Mouse (Mus musculus): ENCODE results near the gene Cyth2. TPM values are rescaled to one million over a fixed set of nuclear protein-coding genes. Genes with fewer than 3 reads are reported as not detected.

Gene Cyth2
- total RNA-seq, 2 experiments from 2014 or later = 91.1 to 95.1 TPM

DNA sequence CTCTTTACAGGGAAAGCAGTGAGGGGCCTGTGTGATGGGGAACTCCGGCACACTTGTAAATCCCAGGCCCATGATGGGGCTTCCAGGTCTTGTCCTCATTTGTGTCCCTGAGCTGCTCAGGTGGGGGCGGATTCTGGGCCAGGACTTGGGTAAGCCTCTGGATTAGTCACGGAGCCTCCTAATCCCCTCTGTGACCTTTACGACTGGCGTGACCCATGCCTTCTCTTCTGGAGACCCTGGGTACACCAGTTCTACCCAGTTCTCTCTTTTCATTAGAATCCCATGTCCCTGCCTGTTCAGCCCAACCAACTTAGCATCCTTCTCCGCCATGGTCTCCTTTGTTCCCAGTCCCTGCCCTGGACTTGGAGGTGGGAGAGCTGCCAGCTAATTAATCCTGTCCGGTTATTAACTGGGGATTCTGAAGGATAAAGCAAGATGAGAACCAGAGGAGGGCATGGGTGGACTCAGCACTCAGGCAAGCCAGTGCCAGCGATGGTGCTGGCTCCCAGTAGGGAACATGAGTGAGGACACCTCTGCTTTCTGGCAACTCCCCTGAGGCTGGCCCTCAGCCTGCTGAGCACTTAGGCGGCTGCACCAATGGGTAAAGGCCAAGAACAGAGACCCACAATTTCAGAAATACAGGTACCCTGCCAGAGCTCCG lies 1.1 kb upstream of the Cyth2 start:
- intact Hi-C loops (cut with DNase I) = no loop called here
- no peak for DNase-seq

DNA sequence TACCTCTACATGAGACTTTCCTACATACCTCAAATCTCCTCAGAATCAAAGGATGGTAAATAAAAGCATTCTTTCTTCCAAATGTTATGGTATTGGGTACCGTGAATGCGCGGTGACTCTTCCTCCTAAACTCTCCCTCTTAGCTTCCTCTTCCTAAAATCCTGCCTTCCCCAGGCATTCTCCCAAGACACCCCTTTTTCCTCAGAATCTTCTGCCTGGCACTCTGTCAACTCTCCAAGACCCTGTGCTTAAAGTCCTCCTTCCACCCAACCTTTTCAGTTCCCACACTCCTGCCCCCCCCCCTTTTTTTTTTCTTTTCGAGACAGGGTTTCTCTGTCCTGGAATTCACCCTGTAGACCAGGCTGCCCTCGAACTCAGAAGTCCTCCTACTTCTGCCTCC lies 460 bp upstream of the Cyth2 start:
- intact Hi-C loops (cut with DNase I) = no loop called here
- no peak for DNase-seq

DNA sequence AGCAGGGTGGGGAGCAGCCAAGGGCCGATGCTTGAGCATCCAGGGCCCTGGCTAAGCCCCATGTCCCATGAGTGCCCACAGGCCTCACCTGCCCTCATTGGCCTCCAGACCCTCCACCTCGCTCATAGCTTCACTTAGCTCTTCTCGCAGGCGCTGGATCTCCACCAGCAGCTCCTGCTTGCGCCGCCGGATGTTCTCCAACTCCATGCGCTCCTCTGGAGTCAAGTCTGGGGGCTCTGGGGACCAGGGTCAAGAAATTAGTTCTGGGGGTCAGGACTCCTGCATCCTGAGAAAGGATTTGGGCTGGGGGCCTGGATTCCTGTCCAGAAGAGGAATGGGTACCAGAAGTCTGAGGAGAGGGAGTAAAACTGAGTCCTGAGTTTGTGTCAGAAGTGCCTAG lies 1.5 kb downstream of the Cyth2 start:
- intact Hi-C loops (cut with DNase I) = no loop called here
- DNase-seq = no peak

DNA sequence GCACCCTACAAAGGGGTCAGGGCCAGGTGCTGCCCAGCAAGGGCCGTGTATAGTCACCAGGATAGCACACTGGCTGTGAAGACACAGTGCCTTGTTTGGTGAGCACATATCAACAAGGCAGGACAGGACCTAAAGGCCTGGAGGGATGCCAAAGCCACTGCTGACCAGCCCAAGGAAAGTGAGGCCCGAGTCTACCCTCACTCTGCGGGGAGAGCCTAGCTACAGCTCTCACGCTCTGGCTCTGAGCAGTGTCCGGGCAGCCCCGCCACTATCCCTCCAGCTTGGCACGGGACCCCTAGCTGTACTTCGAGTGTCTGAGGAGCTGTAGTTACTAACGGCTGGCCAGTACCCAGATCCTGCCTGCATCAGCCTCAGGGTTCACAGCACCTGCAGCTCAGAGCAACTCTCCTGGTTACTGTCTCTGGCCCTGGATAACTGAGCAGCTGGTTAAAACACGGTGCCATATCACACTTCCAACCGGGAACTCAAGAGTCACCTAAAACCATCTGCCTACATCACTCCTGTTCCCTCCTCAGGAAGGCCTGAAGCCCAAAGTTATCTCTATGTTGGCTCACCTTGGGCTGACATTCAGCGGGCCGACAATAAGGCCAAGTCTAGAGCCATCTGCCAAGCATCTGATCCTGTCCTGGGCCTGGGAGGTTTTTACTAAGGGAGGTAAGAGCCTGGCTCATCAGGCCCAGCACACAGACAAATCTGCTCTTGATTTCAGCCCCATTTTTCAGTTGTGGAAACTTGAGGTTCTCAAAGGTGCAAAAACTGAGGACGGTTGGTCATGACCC lies 4.9 kb downstream of the Cyth2 start:
- DNase-seq = peak in 1 of 2 experiments; percentile 40
- intact Hi-C loops (cut with DNase I) = no loop called here

DNA sequence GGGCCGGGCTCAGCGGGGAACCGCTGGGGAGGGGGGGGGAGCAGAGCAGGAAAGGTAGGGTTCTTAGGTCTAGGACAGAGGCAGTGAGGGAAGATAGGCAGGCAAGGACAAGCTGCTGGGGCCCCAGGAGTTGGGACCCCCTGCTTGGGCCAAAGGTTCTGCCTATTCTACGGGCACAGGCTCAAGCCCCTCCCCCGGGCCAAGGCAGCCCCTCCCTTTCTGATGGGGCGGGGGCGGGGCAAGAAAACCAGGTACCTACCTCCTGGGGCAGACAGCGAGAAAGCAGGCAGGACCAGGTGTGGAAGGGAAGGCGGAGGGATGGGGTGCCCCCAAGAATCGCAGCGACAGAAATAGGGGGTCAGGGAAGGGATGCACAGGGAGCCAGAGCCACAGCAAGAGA lies 5.9 kb downstream of the Cyth2 start:
- DNase-seq = no peak
- intact Hi-C loops (cut with DNase I) = no loop called here

DNA sequence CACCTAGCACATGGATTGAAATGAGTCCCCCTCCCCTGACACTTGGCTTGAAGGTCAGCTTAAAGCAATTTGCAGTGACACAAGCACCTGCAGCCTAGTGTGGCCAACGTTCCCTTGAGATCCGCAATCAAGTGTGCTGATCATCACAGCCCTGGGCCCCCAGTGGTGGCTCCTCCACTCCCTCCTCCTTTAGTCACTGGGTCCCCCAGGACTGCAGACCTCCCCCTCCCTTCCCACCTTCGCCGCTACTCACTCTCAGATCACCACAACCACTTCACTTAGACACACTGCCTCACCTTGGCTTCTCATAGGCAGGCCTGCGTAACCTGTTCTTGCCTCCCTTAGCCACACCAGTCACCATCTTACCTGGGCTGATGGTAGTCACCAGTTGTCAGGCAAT lies 8.4 kb downstream of the Cyth2 start:
- no peak for DNase-seq
- intact Hi-C loops (cut with DNase I) = no loop called here

DNA sequence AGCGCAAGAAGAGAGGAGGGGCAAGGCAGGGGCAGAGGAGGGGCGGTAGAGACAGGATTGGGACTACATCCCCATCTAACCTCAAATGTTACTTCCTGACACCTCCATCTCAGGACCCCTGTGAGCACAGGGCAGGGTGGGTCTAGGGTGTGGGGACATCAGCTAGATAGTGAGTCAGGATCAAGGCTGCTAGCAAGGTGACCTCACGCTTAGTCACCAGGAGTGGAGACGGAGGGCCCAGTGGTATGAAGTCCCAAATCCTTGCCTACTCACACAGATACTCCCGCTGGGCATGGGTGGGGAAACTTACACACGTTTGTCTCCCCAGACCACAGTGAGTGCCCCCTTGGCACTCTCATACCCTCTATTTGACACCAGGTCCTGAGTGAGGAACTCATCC lies 11.8 kb downstream of the Cyth2 start:
- DNase-seq = no peak
- intact Hi-C loops (cut with DNase I) = no loop called here

DNA sequence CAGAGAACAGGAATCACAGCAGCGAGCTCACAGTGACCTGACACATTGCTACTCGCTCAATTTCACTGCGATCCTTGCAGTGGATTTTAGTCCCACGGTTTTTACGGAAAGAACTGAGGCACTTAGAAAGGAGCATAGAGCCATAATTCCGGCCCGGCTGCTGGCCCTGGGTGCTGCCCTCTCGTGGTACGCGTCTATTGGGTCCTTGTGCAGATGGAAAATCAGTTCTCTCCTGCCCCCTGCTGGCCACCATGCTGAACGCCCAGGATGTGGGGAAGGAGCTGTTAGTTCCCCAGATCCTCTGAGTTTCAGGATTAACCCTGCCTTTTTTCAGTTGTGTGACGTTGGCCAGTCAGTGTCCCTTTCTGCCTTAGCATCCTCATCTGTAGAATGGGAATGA lies 13.0 kb downstream of the Cyth2 start:
- intact Hi-C loops (cut with DNase I) = loop anchor here (1.0 to 2.0 kb wide), 2 partner anchors 62 to 133 kb away; no protein-coding TSS in a partner anchor
- peak; percentile 93 to 95 for DNase-seq

DNA sequence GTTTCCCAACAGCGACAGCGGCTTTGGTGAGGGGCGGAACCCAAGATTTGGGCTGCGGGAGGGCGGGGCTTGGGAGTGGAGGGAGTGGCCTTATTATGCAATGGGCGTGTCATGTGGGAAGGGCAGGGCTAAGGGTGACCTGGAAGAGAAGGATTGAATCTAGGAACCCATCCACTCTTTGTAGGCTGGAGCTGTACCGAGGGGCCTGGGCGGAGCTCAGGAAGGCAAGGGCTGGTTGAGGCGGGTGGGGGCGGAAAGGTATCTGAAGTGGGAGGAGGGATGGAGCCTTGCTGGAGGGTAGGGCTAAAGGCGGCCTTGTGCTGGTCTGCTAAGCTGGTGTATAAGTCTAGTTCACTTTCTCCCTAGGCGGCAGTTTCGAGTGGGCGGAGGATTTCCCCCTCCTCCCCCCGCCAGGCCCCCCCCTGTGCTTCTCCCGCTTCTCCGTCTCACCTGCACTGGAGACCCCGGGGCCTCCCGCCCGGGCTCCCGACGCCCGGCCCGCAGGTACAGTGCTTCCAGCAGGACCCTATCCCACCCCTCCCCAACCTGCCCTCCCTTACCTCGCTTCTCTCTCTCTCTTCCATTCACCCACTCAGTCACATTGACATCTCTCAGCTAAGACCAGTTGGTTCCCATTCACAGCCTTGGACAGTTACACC lies 13.7 kb downstream of the Cyth2 start:
- DNase-seq = no peak
- intact Hi-C loops (cut with DNase I) = loop anchor here (1.0 to 2.0 kb wide), 2 partner anchors 61 to 134 kb away; no protein-coding TSS in a partner anchor

DNA sequence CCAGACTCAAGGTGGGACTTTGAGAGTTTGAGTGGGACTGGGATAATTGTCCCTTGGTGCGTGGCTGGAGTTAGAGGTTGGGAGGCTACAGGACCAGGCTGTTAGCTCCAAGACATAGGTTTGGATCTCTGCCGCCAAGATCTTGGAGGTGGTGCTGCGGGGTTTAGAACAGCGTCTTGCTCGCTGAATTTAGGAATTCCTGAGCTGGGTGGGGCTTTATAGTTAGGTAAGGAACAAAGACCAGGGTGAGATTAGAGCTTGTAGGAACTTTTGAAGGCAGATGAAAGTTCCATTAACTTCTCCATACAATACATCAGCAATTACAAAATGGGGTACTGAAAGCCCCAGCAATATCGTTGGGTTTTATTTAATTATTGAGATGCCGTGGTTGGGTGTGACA lies 14.4 kb downstream of the Cyth2 start:
- intact Hi-C loops (cut with DNase I) = loop anchor here (2.0 kb wide), 1 partner anchor 135 kb away; no protein-coding TSS in a partner anchor
- DNase-seq = no peak

DNA sequence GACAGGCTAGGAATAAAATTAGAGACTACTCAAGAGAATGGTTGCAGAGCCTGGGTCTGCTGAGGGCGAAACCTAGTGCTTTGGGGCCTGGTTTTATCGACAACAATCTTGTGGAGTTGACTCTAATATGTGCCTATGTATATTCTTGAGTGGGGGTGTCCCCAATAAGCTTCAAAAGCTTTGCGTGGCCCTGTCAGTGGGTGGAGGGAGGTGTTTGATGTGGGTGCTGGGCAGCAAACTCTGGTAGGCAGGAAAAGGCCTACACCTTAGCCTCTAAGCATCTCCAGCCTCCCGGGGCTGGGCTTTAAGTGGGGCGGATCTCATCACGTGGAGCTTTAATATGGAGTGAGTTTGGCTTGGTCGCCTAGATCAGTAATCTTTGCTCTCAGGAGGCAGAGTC lies 15.4 kb downstream of the Cyth2 start:
- DNase-seq = no peak
- intact Hi-C loops (cut with DNase I) = no loop called here

DNA sequence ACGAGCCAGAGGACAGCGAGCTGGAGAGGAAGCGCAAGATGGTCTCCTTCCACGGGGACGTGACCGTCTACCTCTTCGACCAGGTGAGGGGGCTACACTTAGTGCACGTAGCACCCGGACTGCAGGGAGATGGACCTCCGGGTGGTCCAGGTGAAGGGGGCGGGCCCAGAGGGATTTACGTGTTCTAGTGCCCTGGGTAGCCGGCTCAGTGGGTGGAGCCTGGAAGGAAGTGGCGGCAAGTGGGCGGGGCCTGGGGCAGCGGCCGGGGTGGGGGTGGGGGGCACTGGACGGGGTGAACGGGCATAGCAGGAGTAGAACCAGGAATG lies 15.9 kb downstream of the Cyth2 start:
- no peak for DNase-seq
- intact Hi-C loops (cut with DNase I) = no loop called here

DNA sequence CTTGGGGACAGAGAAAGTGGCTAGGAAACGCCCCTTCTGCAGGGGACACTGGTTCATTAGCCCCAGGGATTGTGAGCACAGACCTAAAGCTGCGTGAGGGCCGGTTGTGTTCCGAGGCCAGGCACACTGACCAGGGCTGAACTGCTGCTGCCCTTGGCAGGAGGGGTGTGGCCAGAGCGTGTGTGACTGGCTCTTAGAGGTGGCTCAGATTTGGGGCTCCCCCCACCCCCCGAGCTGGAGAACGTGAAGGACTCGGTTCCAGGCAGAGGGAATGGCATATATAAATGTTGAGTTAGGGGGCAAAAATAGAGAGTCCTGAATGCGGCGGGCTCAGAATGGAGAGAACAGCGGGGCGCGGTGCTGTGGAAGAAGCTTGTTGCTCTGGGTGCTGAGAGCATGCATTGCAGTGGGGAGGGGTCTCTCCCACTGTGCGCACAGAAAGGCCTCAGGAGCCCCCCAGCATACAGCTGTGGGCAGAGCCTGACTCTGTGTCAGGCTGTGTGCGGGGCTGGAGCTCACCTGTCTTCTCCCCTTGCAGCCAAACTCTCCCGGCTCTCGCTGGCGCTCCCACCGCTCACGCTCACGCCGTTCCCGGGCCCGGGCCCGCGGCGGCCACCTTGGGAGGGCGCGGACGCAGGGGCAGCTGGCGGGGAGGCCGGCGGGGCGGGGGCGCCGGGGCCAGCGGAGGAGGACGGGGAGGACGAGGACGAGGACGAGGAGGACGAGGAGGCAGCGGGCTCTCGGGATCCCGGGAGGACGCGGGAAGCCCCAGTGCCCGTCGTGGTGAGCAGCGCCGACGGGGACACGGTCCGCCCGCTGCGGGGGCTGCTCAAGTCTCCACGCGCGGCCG lies 16.5 kb downstream of the Cyth2 start:
- intact Hi-C loops (cut with DNase I) = no loop called here

DNA sequence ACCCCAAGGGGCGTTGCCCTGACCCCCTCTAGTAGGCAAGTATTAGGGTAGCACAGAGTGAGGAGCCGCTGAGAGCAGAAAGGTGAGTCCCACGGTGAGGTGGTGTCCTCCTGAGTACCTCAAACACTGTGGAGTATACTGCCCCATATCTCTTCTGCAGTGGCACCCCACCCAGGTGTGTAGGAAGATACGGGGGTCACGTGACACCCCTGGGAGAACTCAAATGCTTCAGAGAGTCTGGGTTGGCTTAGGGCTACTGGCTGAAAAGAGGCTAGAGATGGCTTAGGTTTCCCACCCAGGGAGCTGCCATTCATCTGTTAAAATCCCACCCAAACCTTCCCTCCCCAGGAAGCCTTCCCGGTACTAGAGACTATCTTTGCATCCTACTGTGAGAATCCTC lies 17.4 kb downstream of the Cyth2 start:
- DNase-seq = no peak
- intact Hi-C loops (cut with DNase I) = no loop called here

More for the DNA sequence above, 16.5 kb downstream of the Cyth2 start:
- DNase-seq = no peak

DNA sequence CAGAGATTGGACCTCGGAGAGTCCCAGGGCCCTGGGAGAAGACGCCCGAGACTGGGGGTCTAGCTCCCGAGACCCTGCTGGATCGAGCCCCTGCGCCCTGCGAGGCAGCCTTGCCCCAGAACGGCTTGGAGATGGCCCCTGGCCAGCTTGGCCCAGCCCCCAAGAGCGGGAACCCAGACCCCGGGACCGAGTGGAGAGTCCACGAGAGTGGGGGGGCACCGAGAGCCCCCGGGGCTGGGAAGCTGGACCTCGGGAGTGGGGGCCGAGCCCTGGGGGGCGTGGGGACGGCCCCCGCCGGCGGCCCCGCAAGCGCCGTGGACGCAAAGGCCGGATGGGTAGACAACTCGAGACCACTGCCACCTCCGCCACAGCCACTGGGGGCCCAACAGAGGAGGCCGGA lies 19.4 kb downstream of the Cyth2 start:
- intact Hi-C loops (cut with DNase I) = no loop called here

DNA sequence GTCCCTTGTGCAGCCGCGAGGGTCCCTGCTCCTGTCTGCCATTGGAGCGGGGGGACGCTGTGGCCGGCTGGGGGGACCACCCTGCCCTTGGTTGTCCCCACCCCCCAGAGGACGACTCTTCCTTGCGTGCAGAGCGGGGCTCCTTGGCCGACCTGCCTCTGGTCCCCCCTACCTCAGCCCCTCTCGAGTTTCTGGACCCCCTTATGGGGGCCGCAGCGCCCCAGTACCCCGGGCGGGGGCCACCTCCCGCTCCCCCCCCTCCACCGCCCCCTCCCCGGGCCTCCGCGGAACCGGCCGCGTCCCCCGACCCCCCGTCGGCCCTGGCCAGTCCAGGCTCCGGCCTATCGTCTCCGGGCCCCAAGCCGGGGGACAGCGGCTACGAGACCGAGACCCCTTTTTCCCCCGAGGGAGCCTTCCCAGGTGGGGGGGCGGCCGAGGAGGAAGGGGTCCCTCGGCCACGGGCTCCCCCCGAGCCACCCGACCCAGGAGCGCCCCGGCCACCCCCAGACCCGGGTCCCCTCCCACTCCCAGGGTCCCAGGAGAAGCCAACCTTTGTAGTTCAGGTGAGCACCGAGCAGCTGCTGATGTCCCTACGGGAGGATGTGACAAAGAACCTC lies 20.3 kb downstream of the Cyth2 start:
- intact Hi-C loops (cut with DNase I) = no loop called here
- no peak for DNase-seq

More for the DNA sequence above, 19.4 kb downstream of the Cyth2 start:
- no peak for DNase-seq

DNA sequence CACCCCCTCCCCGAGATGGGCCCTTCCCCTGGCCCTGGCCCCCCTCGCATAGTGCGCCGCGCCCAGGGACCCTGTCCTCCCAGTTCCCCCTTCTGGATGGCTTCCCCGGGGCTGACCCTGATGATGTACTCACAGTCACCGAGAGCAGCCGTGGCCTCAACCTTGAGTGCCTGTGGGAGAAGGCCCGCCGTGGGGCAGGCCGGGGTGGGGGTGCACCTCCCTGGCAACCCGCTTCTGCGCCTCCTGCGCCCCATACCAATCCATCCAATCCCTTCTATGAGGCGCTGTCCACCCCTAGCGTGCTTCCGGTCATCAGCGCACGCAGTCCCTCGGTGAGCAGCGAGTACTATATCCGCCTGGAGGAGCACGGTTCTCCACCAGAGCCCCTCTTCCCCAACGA lies 21.1 kb downstream of the Cyth2 start:
- intact Hi-C loops (cut with DNase I) = no loop called here
- DNase-seq = no peak

DNA sequence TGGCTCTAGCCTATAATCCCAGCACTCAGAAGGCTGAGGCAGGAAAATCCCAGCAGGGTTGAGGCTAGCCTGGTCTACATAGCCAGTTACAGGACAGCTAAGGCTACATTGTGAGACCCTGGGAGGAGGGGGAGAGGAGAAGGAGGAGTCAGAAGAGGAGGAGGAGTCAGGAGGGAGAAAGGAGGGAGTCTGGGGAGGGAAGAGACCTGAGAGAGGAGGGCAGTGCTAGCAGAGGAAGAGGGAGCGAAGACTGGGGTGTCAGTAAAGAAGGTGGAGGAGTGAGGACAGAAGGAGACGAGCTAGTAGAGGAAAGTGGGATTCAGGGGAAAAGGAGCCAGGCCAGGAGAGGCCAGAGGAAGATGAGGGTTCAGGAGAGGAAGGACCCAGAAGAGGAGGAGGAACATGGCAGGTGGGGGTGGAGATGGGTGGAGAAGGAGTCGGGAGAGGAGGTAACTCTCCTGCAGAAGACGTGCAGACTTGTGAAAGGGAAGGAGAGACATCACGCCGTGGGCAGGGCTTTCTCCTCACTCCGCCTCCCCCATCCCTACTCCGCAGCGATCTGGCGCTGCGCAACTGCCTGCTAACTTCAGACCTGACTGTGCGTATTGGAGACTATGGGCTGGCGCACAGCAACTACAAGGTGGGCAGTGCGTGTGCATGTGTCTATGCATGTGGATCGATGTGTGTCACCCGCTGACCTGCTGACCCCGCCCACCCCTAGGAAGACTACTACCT lies 22.5 kb downstream of the Cyth2 start:
- no peak for DNase-seq
- intact Hi-C loops (cut with DNase I) = no loop called here

DNA sequence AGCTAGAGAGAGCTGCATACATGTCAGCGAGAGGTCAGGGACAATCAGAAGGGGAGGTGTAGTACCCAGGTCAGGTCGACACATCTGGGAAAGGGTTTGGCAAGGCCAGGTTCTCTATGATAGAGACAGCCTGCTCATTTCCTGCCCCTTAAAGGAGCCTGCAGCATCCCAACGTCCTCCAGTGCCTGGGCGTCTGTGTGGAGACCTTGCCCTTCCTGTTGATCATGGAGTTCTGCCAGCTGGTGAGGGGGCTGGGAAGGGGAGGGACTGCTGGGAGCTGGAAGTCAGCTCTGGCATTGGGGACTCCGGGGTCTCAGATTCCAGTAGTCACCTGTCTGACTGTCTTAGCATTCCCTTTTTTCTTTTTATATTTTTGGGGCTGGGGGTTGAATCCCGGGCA lies 23.7 kb downstream of the Cyth2 start:
- no peak for DNase-seq
- intact Hi-C loops (cut with DNase I) = no loop called here

DNA sequence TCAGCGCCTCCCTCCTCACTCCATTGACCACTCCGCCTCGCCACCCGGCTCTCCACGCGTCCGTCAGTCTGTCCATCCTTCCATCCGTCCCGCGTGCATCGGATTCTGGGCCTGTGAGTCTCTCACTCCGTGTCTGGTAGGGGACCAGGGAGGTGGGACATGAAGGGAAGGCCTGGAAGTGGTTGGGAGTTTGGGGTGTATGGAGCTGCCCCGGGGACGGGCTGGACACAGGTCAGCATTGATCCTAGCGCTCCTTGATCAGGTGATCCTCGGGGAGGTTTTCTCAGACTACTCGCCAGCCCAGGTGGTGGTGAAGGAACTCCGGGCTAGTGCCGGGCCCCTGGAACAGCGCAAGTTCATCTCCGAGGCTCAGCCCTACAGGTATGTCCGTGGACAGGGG lies 26.7 kb downstream of the Cyth2 start:
- DNase-seq = no peak
- intact Hi-C loops (cut with DNase I) = no loop called here
